Mouse (Mus musculus): ENCODE results near the gene Ceacam5. TPM values are rescaled to one million over a fixed set of nuclear protein-coding genes. Genes with fewer than 3 reads are reported as not detected.

The Ceacam5 gene
- not detected in 2 replicates for polyA plus RNA-seq (2015; fragmentation: Nextera tagmentation; extraction: Ambion mirVana)

GRCm38 (mm10) chr7:17712938-17713337 is at the start of gene Ceacam5:
TSS of gene Ceacam5 (plus strand) at chr7:17713238.
- H3K9ac ChIP-seq, result no peak within 1 kb of the TSS
- no peak within 1 kb of the TSS for H3K4me2 ChIP-seq
- H3K4me3 ChIP-seq, result no peak within 1 kb of the TSS
- peaks cover 65% of the 10 kb centered on the region for H3K9me3 ChIP-seq
- ATAC-seq (ENCODE audit: low FRiP score), result no peak
- H3K27ac ChIP-seq, result no peak within 1 kb of the TSS
- no peaks in the 10 kb centered on the region for H3K36me3 ChIP-seq
- H3K4me1 ChIP-seq (replicated peaks), result no peaks in the 10 kb centered on the region
- no peaks in the 10 kb centered on the region for H3K27me3 ChIP-seq
- WGBS, result 55% methylated on average over 1 of the region's 1 CpGs

Other genes starting within 250 kb of the Ceacam5 start
- gene Ceacam14, start 99.4 kb downstream of the Ceacam5 start, polyA plus RNA-seq (2015; fragmentation: Nextera tagmentation; extraction: Ambion mirVana), result not detected in 2 replicates
- not detected in 2 replicates for gene Gm5155, start 158.5 kb downstream of the Ceacam5 start, polyA plus RNA-seq (2015; fragmentation: Nextera tagmentation; extraction: Ambion mirVana)

All from hindbrain, embryonic 13.5 days (tissue).